Mouse (Mus musculus) left cerebral cortex, postnatal 36 days (tissue): Measurements from ENCODE around the gene Ccdc151. TPM values are rescaled to one million over a fixed set of nuclear protein-coding genes. Genes with fewer than 3 reads are reported as not detected.

Experiments
- DNase-seq, 2 experiments: peaks; one replicate each; pipeline ENCODE4 v3.0.0; 2021 to 2022; ENCODE audit warnings: low spot score in 2 of 2, mixed read lengths in 1 of 2
- intact Hi-C: fragments of 180-260 bp; cut with DNase I; formaldehyde crosslinking; loops from one replicate; pipeline ENCODE4 v1.15.1; 2025
- total RNA-seq, 2 experiments: library from RNA; stranded (reverse); gene quantifications; 2 replicates each; pipeline ENCODE4 v1.2.3; 2021

Ccdc151 gene
- total RNA-seq = 10 to 100 TPM in 1 of 2 experiments, 1 to 10 TPM in 1; 6.8 to 10.0 TPM

DNA sequence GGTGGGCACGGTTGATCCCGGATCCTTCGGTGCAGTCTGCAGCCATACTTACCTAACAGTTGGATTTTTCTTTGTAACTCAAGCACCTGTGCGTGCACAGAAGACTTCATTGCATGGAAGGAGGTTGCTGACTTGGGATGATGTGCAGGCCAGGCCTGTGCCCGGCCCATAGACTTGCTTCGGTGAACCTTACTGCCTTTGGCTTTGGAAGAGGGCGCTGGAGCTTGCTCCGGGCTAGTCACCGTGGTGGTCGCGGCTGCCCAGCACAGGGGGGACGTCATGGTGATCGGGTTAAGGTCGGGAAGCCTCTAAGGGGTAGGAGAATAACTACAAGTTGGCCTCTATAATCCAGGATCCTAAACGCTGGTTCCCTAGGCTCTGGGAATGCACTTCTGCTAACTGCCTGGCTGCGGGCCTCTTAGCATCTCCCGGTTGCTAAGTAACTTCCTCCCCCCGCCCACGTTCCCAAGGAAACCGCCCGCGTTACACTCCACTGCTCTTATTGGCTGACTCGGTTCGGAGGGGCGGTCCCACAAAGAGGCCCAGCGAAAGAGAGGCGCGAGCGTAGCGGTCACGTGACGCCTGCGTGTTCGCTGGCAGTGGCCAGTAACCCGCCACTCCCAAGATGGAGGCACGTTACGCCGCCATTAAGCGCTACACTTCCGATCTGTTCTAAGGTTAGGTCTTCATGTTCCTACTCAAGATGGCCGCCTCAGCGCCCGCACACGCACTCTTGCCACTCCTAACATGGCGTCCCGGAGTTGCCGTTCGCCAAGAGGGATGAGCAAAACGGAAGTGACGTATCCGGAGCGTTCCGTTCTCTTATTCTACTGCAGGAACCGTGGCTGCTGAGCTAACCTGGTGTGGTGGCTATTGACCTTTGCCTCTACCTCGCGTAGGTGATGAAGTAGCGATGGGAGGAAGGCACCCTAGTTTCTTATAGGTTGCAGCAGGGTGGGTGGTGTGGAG, at the start of gene Ccdc151, which contains the start of gene Prkcsh:
Gene Ccdc151 (minus strand): TSS at position 441 of the 969 bp plus-strand sequence.
Gene Prkcsh (plus strand): TSS at position 613 of the 969 bp plus-strand sequence.
- intact Hi-C loops = loop anchor here (2.0 kb wide), 1 partner anchor 48 kb away; the partner anchor contains the start of gene Swsap1
- DNase-seq = peak; percentile 99

DNA sequence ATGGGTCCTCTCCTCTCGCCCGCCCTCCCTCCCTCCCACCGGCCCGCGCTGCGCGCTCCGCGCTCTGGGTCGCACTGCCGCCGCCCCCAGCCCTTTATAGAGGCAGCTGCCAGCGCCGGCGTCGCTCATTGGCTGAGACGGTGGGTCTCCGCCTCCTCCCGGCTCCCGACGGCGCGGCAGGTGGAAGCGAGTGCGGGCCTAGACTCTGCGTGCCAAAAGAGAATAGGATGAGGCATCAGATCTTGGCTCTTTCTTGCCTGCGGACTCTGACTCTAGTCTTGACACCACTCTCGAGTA, 49.5 kb upstream of the Ccdc151 start, which contains the start of gene Elavl3:
Gene Elavl3 (minus strand): TSS at position 66 of the 297 bp plus-strand sequence.
- intact Hi-C loops = loop anchor here (5.0 kb wide), 2 partner anchors 45 to 90 kb away; partner anchors contain the start of gene Epor
- peak; percentile 83 to 87 for DNase-seq

DNA sequence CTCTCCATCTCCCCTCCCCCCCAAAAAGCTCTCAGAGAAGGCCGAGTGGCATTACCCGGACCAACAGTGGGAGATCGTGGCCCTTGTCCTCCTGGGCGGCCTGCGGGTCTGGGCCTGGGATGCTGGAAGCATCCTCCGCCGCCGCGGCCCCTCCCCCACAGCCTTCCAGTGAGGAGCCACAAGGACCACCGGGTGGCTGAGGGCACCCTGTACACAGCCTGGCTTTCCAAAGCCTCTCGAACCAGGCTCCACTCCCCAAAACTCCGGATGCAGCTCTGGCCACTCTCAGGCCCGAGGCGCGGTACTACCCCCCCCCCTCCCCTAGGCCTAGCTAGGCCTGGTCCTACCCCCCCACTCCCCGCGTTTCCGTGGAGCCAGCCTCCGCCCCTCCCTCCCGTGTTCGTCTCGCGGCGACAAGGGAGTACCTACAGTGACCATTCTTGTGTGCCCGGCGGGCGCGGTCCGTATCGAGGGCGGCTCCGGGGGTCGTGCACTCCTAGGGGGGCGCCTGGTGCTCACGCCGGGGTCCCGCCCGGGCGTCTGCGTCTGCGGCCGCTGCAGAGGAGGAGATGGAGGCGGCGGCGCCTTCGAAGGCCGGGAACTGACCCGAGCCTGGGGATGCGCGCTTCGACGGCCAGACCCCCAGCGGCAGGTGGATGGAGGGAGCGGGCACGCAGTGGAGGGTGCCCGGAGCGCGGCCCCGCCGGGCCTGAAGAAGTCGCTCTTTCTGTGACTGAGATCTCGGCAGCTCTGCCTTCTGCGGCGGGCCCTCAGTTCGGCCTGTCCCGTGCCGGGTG, 48.9 kb upstream of the Ccdc151 start:
- DNase-seq = peak in 1 of 2 experiments; percentile 40

DNA sequence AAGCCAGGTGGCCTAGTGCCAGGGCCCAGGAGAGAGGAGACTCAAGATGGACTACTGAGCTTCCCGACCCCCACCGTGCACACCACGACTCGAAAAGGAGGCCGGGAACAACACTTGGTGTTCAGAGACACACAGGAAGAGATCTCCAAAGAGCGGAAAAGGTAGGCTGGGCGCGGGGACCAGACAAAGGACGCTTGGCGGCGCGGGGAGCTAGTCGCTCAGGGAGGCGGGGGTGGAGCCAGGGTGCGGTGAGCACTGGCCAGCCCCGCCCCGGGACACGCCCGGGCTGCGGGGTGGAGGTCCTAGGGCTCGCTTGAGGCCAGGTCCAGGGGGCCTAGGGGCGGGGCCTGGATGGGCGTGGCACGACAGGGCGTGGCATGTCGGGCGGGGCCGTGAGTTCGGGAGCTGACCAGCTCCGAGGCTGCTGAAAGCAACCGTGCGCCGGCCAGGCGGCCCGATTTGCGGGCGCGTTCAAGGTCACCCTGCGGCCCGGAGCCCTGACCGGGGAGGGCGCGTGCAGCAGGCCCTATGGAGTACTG, 48.0 kb upstream of the Ccdc151 start:
- intact Hi-C loops = loop anchor here (5.0 kb wide), 2 partner anchors 43 to 88 kb away; partner anchors contain the start of gene Epor
- peak; percentile 67 to 80 for DNase-seq

More for the DNA sequence above, 48.9 kb upstream of the Ccdc151 start:
- intact Hi-C loops = loop anchor here (5.0 kb wide), 2 partner anchors 44 to 89 kb away; partner anchors contain the start of gene Epor

DNA sequence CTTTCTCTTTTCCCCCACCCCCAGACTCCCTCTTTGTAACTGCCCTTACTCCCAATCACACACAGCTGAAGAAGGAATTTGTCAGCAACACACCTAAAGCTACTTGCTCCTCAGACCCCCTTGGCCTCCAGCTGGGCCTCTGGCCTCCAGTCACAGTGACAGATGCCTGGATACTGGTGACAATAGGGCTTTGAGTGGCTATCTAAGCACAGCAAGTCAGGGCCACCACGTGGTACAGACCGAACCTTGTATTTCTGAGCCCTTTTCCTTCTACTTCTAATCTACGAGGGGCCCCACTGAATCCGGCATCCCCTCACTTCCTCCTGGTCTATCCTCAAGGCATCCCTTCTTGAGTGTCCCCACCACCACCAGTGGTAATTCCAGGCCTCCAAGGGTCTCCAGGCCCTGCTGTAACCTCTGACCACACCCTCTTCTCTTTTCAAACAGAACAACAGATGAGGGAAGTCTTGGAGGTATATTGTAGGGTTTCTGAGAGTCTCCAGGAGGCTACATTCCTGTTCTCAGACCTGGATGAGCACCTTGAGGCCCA, 47.4 kb upstream of the Ccdc151 start:
- intact Hi-C loops = loop anchor here (5.0 kb wide), 2 partner anchors 42 to 87 kb away; partner anchors contain the start of gene Epor
- DNase-seq = no peak

DNA sequence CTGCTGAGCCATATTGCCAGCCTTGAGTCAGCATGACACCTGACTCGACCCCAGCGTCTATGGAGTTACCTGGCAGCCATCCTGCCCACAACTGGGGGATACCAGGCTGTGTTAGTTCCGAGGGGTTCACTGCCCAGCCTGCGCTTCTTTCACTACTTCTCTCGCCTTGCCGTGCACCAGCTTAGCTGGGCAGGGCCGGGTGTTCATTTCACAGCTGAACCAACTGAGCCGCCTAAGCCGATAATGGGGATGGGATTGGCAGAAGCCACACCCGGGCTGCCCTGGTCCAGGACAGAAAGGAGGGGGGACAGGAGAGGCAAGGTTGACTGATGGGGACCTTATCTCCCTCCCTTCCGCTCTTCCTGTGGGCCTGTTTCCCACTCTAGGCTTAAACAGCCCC, 46.9 kb upstream of the Ccdc151 start:
- DNase-seq = no peak
- intact Hi-C loops = no loop called here

DNA sequence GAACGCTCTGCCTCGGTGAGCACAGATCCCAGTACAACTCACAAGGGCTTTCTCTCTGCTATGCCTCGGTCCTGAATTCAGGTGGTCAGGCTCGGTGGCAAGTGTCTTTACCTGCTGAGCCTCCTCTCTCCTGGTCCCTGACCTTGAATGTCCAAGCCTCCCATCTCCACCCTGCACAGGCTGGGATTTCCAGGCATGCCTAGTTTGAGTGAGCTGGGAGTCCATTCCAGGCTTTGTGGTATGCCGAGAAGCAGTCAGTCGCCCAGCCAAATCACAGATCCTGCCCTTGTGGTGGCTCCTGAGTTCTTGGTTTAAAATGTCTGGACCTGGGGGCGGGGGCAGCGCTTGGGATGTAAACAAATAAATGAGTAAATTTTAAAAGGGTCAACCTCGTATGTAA, 44.9 kb upstream of the Ccdc151 start:
- no peak for DNase-seq
- intact Hi-C loops = no loop called here

DNA sequence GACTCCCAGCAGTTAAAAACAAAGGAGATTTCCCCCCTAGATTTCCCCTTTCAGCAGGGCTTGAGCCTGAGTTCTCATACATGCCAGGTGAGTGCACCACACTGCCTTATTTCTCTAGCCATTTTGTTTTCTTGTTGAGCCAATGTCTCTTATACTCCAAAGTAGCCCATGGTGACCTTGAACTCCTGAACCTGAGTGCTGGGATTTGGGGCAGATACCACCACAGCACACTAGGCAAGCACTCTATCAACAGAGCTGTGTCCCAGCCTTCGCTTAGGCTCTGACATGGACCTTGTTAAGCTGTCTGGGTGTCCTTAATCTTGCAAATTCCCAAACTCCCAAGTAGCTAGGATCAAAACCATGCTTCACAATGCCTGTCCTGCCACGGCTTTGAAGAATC, 39.4 kb upstream of the Ccdc151 start:
- no peak for DNase-seq
- intact Hi-C loops = no loop called here

DNA sequence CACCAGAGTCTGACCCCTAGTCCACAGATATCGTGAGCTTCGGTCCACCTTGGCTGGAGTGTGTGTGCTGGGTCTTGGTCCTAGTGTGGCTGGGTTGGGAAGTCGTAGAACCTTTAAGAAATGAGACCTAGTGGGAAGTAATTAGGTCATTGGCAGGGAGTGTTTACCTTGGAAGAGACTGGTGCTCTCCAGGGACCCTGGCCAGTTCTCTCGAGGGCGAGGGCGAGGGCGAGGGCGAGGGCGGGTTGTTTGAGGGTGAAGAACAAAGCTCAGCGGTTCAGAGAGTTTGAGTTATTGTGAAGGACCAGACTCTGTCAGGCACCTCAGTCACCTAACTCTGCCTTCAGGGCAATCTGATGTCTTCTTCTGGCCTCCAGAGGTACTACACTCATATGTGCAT, 35.4 kb upstream of the Ccdc151 start:
- intact Hi-C loops = no loop called here
- no peak for DNase-seq

DNA sequence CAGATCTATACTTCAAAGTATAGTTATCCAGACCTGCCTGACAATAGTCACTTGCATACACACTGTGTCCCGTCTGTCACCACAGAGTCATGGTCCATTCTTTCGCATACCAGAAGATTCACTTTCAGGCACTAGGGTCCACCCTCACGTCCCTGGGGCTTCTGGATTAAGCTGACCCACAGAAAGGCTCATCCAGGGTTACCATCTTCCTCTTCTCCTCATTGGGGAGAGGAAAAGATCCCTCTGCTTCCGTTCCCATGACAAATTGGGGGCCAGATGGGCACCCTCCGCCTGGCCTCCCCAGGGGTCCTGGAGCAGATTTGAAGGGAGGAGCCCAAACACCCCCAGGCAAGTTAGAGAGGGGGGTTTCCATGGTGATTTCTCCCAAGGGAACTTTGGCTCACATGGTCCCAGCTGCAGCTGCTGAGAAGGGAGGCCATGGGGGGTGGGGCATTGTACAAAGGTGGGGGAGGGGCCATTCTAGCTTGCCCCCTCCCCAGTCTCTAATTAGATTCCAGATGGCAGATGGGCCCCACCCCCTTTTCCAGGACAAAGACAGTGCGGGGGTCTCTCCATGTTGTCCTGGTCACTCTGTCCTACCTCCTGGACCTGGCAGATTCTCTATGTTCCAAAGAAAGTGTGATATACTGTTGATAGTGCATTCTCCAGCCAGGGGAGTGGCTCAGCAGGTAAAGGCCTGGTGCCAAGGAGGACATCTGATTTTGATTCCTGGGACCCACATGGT, 33.0 kb upstream of the Ccdc151 start:
- DNase-seq = no peak
- intact Hi-C loops = no loop called here

DNA sequence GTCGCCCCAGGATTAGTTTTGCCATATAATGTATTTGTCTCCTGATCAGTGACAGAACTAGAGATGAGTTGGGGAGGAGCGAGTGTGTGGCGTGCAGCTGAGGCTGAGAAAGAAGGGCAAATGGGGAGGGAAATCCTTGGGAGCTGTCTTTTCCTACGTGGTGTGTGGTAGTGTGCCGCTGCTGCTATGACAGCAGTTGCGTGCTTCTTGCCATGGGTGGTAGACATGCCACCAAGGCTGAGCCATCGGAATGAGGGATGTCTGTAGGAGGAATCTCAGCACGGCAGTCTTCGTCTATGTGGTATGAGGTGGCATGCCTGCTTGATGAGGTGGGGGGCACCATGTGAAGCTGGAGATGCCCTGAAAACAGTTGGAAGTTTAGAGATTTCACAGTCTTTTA, 28.0 kb upstream of the Ccdc151 start:
- DNase-seq = no peak
- intact Hi-C loops = no loop called here

DNA sequence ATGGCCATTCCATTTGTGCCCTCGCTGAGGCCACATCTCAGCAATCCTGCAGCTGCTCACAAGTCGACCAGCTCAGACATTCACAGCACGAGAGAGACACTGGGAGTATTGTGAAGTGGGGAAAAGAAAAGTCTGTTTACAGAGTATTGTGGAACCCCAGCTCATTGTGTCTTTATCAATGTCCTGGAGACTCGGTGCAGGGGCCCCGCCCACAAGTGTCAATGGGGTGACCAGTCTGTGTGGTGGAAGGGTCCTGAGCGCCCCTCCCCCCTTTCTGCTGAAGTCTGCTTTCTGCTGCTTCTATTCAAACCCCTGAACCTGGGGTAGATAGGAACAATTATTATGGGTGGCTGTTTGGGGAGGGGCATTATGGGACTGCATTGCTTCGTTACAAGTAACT, 26.0 kb upstream of the Ccdc151 start:
- intact Hi-C loops = no loop called here
- DNase-seq = no peak

DNA sequence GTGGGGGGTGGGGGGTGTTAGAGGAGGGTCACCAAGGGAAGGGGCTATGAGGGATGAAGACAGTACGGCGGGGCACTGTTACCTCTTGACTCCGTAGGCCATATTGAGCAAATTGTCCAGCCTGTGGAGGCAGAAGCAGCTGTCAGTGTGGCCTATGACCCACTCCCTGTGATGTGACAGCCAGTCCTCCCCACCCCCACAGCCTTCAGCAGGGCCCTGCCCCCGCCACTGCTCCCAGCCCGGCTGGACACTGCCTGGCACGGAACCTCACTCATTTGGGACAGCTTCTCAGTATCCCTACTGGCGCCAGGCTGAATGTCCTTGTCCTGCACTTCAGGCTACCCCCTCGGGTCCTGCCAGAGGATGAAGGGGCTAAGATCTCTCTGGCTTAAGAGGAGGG, 22.2 kb upstream of the Ccdc151 start:
- no peak for DNase-seq
- intact Hi-C loops = no loop called here

DNA sequence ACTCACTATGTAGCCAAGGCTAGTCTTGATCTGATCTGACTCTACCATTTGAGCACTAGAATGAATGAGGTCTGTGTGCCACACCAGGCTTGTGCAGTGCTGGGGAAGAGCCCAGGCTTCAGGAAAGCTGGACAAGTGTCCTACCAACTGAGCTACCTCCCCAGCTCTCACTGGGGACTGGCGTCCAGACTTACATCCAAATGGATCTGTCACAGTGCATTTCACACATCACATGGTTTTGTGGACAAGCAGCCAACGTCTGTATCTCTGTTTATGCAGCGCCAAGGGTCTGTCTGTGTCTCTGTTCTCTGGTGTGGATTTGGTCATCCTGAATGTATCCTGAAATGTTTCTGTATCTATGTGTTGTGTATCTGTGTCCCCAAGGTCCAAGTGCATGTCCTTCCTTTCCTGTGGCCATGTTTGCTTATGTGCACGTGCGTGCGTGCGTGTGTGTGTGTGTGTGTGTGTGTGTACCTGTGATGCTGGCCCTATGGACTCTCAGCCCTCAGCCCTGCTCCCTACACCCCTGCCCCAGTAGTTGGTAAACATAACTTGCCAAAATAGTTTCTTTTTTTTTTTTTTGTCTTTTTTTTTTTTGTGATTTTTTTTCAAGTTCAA, 14.9 kb upstream of the Ccdc151 start:
- no peak for DNase-seq
- intact Hi-C loops = no loop called here

DNA sequence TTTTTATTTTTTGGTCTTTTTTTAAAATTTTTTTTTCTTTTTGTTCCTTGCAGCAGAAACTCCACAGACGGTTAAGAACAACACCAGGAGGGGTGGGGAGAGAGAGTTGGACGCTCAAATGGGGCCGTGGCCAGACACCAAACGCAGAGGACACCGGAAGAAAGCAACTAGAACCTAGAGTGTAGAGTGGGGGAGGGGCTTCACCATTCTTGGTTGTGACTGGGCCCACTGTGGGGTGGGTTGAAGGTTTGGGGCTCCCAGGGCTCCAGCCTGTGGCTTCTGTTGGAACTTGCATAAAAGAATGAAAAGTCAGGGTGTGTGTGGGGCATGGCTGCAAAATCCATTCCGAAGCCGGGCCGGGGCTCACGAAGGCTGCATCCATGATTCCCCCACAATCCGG, 13.8 kb upstream of the Ccdc151 start:
- intact Hi-C loops = no loop called here
- no peak for DNase-seq

DNA sequence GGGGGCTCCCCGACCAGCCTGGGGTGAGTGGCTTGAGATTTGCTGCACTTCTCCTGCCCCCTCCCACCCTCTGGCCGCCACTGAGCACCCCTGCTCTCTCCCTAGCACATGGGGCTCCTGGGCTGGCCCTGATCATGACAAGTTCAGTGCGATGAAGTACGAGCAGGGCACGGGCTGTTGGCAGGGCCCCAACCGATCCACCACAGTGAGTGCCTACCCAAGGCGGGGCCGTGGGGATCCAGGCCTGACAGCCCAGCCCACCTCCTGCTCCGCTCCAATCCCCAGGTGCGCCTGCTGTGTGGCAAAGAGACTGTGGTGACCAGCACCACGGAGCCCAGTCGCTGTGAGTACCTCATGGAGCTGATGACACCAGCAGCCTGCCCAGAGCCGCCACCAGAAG, 10.3 kb upstream of the Ccdc151 start:
- DNase-seq = no peak
- intact Hi-C loops = no loop called here

DNA sequence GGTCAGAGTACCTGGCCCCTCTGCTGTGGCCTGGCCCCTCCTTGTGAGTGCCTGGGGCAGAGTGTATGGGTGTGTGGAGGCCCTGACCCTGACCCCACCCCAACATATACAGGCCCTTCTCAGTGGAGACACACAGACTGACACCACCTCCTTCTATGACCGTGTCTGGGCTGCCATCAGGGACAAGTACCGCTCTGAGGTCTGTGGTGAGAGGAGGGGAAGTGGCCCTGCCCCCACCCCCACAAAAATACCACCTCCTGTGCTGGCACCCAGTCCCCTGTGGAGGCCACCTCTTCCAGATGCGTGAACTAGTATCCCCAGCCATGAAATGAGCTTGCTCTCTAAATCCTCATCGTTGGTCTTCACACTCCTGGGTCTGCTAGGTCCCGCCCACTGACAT, 8.6 kb upstream of the Ccdc151 start:
- DNase-seq = no peak

DNA sequence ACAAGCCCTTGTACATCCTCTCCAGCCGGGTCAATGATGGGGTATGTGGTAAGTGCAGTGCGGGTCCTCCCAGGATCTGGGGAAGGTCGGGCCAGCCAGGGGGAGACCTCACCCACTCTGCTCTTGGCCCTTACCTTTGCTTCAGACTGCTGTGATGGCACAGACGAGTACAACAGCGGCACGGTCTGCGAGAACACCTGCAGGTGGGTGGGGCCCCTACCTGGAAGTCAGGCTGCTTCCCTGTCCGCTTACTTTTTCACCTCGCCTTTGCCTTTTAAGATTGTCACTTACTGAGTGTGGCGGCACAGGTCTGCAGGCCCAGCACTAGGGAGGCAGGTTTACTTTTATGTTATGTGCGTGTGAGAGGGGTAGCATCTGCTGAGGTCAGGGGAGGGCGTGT, 2.1 kb upstream of the Ccdc151 start:
- intact Hi-C loops = no loop called here

More for the DNA sequence above, 8.6 kb upstream of the Ccdc151 start:
- intact Hi-C loops = no loop called here

More for the DNA sequence above, 2.1 kb upstream of the Ccdc151 start:
- no peak for DNase-seq
